Mouse (Mus musculus) kidney, embryonic 15.5 days (tissue): ENCODE measurements around the gene Odf2. TPM values are rescaled to one million over a fixed set of nuclear protein-coding genes. Genes with fewer than 3 reads are reported as not detected.
"Not testable (repeated sequence)": the region's sequence is repeated elsewhere in the genome, so short reads cannot be mapped to it uniquely, and the experiment has no call there.

Experiments used
- ATAC-seq: fragments of 200-750 bp; cut with Nextera tagmentation; replicated peaks from 2 replicates; pipeline ENCODE4 v1.8.0; 2017; ENCODE audit warnings: moderate TSS enrichment; ENCODE audit not compliant: low FRiP score
- H3K27ac ChIP-seq: fragments of 300-500 bp; sonication (generic); 2 replicates; pipeline ENCODE4 v1.5.1; 2015; ENCODE audit warnings: mild to moderate bottlenecking, inconsistent platforms
- H3K27me3 ChIP-seq: fragments of 300-500 bp; sonication (generic); 2 replicates; pipeline ENCODE4 v1.6.1; 2015; ENCODE audit warnings: inconsistent platforms
- H3K36me3 ChIP-seq: fragments of 300-500 bp; sonication (generic); 2 replicates; pipeline ENCODE4 v1.6.1; 2015; ENCODE audit warnings: inconsistent platforms
- H3K4me1 ChIP-seq: fragments of 300-500 bp; sonication (generic); 2 replicates; pipeline ENCODE4 v1.6.1; 2015; ENCODE audit warnings: inconsistent platforms
- H3K4me2 ChIP-seq: fragments of 300-500 bp; sonication (generic); 2 replicates; pipeline ENCODE4 v1.6.1; 2015; ENCODE audit warnings: moderate library complexity, mild to moderate bottlenecking, inconsistent platforms
- H3K4me3 ChIP-seq: fragments of 300-500 bp; sonication (generic); replicated peaks from 2 replicates; pipeline ENCODE4 v1.5.1; 2015; ENCODE audit warnings: mild to moderate bottlenecking, inconsistent platforms
- H3K9ac ChIP-seq: fragments of 300-500 bp; sonication (generic); 2 replicates; pipeline ENCODE4 v1.6.1; 2015; ENCODE audit warnings: mild to moderate bottlenecking, inconsistent platforms
- H3K9me3 ChIP-seq: fragments of 300-500 bp; sonication (generic); replicated peaks from 2 replicates; pipeline ENCODE4 v1.6.1; 2016; ENCODE audit warnings: inconsistent platforms
- WGBS: fragments of 180-500 bp; shearing (Covaris S2); methylation state at CpG from one replicate; pipeline ENCODE4 v1.1.7; 2015; ENCODE audit warnings: mixed read lengths; 5-methylcytosine and 5-hydroxymethylcytosine counted together
- polyA plus RNA-seq: library from polyadenylated mRNA; unstranded; fragments of >200 nt; fragmentation: Nextera tagmentation; extraction: Ambion mirVana; gene quantifications from 2 replicates; pipeline ENCODE4 v1.2.1, GENCODE M21; 2015

Gene Odf2
- polyA plus RNA-seq, 1 experiment from 2014 or later, result 81.5 TPM

GRCm38 (mm10) chr2:29873801-29874200 is 15.2 kb upstream of the Odf2 start:
- Histone ChIP-seq H3K4me1 (peaks cover 20% of the 10 kb centered on the region), H3K27me3 (no peaks in the 10 kb centered on the region), H3K9me3 (no peaks in the 10 kb centered on the region), H3K27ac (no peak overlapping the region), H3K4me3 (no peak overlapping the region), H3K36me3 (no peaks in the 10 kb centered on the region; the same call in 1 of the 2 replicates), H3K4me2 (no peak overlapping the region), H3K9ac (no peak overlapping the region)
- no peak for ATAC-seq
- WGBS, result 91% methylated on average over 4 of the region's 4 CpGs

DNA sequence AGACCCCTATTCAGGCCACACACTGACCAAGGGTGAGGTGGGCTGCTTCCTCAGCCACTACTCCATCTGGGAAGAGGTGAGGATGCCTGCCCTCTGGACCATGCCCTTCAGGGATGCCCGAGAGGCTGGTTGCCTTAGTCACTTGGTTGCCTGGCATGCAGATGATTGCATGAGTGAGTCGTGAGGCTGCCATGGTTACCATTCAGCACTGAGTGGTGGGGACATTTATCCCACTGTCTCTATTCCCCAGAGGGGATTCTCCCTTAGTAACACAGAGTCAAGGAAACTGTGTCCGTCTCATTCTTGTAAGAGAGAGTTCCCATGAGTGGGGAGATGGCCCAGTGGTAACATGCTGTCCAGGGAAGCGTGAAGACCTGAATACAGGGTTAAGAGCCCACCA is 11.0 kb upstream of the Odf2 start:
- no peak for ATAC-seq
- Histone ChIP-seq H3K4me3 (no peak overlapping the region), H3K4me2 (no peak overlapping the region), H3K4me1 (0 out of 2 replicates have a peak, but pooled peaks cover 4% of the 10 kb centered on the region), H3K9me3 (no peaks in the 10 kb centered on the region), H3K9ac (no peak overlapping the region), H3K27ac (no peak overlapping the region), H3K36me3 (peaks cover 6% of the 10 kb centered on the region; the same call in 1 of the 2 replicates), H3K27me3 (no peaks in the 10 kb centered on the region)
- WGBS, result 78% methylated on average over 4 of the region's 4 CpGs

DNA sequence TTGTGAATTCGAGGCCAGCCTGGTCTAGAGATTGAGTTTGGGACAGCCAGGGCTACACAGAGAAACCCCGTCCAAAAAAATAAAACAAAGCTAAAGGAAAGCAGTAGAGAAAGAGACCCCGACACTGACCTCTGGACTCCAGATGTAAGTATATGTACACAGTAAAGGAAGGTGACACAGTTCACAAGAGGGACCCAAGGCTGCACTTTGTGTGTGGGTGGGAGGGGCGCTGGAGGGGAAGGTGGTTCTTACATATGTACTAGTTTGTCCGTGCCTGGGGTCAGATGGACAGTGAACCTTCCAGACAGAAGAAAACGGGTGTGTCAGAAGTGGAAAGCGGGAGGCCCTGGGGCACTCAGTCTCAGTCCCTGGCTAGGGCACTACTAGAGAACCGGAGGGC is 9.8 kb upstream of the Odf2 start:
- Histone ChIP-seq H3K4me1 (0 out of 2 replicates have a peak, but pooled peaks cover 4% of the 10 kb centered on the region), H3K27ac (no peak overlapping the region), H3K9me3 (no peaks in the 10 kb centered on the region), H3K27me3 (no peaks in the 10 kb centered on the region), H3K4me2 (no peak overlapping the region), H3K9ac (no peak overlapping the region), H3K36me3 (peaks cover 6% of the 10 kb centered on the region; the same call in 1 of the 2 replicates), H3K4me3 (no peak overlapping the region)
- ATAC-seq, result no peak
- 67% methylated on average over 8 of the region's 8 CpGs for WGBS

DNA sequence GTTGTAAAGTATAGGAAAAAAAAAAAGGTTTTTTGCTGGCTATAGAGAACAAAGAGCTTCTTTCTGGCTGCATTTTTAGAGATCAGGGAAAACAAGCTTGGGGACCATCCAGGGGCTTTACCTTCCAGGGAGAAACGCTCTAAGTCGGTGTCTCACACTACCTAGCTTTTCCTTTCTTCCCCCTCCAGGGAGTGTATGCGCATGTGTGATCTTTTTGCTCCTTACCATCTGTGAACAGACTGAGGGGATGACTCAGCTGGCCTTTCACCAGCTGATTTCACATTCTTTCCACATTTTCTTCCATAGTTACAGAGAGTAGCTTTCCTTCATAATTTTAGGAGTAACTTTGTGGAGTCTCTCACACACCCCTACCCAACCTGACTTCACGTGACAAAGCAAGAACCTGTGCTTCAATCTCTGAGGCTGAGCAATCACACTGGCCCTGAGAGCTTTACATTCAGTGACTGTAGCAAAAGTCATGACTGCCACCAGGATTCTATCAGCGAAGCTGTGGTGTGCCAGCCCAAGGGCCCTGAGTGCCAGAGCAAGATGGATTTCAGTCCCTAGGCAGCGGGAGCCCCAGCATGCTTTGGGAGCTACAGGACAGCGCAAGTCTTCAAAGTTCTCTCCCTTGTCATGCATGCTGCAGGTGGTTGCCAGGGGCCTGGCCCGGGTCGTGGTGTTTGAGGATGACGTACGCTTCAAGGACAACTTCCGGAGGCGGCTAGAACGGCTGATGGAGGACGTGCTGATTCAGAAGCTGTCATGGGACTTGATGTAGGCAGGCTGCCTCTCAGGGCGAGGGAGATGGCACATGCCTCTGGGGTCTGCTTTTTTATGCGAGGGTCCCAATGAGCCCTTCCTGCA is 8.8 kb upstream of the Odf2 start:
- Histone ChIP-seq H3K27ac (no peak overlapping the region), H3K9ac (no peak overlapping the region)

GRCm38 (mm10) chr2:29886659-29887292 is 2.2 kb upstream of the Odf2 start:
- WGBS, result 82% methylated on average over 9 of the region's 9 CpGs
- H3K27ac ChIP-seq, H3K9me3 ChIP-seq, H3K4me3 ChIP-seq, H3K4me2 ChIP-seq, ATAC-seq, H3K9ac ChIP-seq, H3K36me3 ChIP-seq, H3K27me3 ChIP-seq: not testable (repeated sequence)
- peaks cover 19% of the 10 kb centered on the region for H3K4me1 ChIP-seq

More for the DNA sequence above, 8.8 kb upstream of the Odf2 start:
- 73% methylated on average over 17 of the region's 17 CpGs for WGBS
- Histone ChIP-seq H3K36me3 (peaks cover 6% of the 10 kb centered on the region; the same call in 1 of the 2 replicates), H3K9me3 (no peaks in the 10 kb centered on the region), H3K27me3 (no peaks in the 10 kb centered on the region), H3K4me3 (no peak overlapping the region), H3K4me1 (0 out of 2 replicates have a peak, but pooled peaks cover 4% of the 10 kb centered on the region), H3K4me2 (no peak overlapping the region)
- ATAC-seq, result no peak

GRCm38 (mm10) chr2:29889991-29890833 is 1.2 kb downstream of the Odf2 start:
- H3K4me1 ChIP-seq, result peaks cover 19% of the 10 kb centered on the region
- H3K9ac ChIP-seq, result peak overlapping the region; percentile 97
- H3K27ac ChIP-seq, result peak overlapping the region; percentile 93
- peaks cover 38% of the 10 kb centered on the region for H3K36me3 ChIP-seq
- peak; percentile 93 for ATAC-seq
- peak overlapping the region; percentile 100 for H3K4me3 ChIP-seq
- no peaks in the 10 kb centered on the region for H3K27me3 ChIP-seq
- H3K9me3 ChIP-seq, result no peaks in the 10 kb centered on the region
- peak overlapping the region; percentile 95 for H3K4me2 ChIP-seq
- under 1% methylated on average over 57 of the region's 61 CpGs for WGBS

GRCm38 (mm10) chr2:29891773-29892172 is 2.8 kb downstream of the Odf2 start:
- no peak overlapping the region for H3K4me3 ChIP-seq
- H3K4me2 ChIP-seq, result no peak overlapping the region
- peaks cover 19% of the 10 kb centered on the region for H3K4me1 ChIP-seq
- WGBS, result 93% methylated on average over 6 of the region's 6 CpGs
- no peaks in the 10 kb centered on the region for H3K27me3 ChIP-seq
- H3K9ac ChIP-seq, result no peak overlapping the region
- no peak overlapping the region for H3K27ac ChIP-seq
- peaks cover 53% of the 10 kb centered on the region for H3K36me3 ChIP-seq
- no peak for ATAC-seq
- H3K9me3 ChIP-seq, result no peaks in the 10 kb centered on the region

GRCm38 (mm10) chr2:29896071-29896470 is 7.0 kb downstream of the Odf2 start:
- Histone ChIP-seq H3K9me3 (no peaks in the 10 kb centered on the region), H3K4me3 (no peak overlapping the region), H3K36me3 (peaks cover 96% of the 10 kb centered on the region), H3K27ac (no peak overlapping the region), H3K27me3 (no peaks in the 10 kb centered on the region), H3K4me1 (peaks cover 6% of the 10 kb centered on the region), H3K4me2 (no peak overlapping the region), H3K9ac (no peak overlapping the region)
- 93% methylated on average over 1 of the region's 1 CpGs for WGBS
- no peak for ATAC-seq

GRCm38 (mm10) chr2:29897366-29897765 is 8.3 kb downstream of the Odf2 start:
- no peaks in the 10 kb centered on the region for H3K9me3 ChIP-seq
- H3K4me2 ChIP-seq, result no peak overlapping the region
- ATAC-seq, result no peak
- no peaks in the 10 kb centered on the region for H3K4me1 ChIP-seq
- H3K27me3 ChIP-seq, result no peaks in the 10 kb centered on the region
- peaks cover 99% of the 10 kb centered on the region for H3K36me3 ChIP-seq
- H3K9ac ChIP-seq, result no peak overlapping the region
- H3K4me3 ChIP-seq, result no peak overlapping the region
- WGBS, result 73% methylated on average over 2 of the region's 2 CpGs
- no peak overlapping the region for H3K27ac ChIP-seq

GRCm38 (mm10) chr2:29898081-29898480 is 9.1 kb downstream of the Odf2 start:
- Histone ChIP-seq H3K9me3 (no peaks in the 10 kb centered on the region), H3K9ac (no peak overlapping the region), H3K4me1 (no peaks in the 10 kb centered on the region), H3K4me2 (no peak overlapping the region), H3K27ac (no peak overlapping the region), H3K27me3 (no peaks in the 10 kb centered on the region), H3K4me3 (no peak overlapping the region), H3K36me3 (peaks cover 99% of the 10 kb centered on the region)
- 96% methylated on average over 1 of the region's 1 CpGs for WGBS
- ATAC-seq, result no peak

- H3K4me3 ChIP-seq, result no peak overlapping the region
- no peak overlapping the region for H3K9ac ChIP-seq
- H3K4me2 ChIP-seq, result no peak overlapping the region
- no peaks in the 10 kb centered on the region for H3K9me3 ChIP-seq
- H3K4me1 ChIP-seq, result no peaks in the 10 kb centered on the region
- H3K36me3 ChIP-seq, result peaks cover 100% of the 10 kb centered on the region
- no peak overlapping the region for H3K27ac ChIP-seq
- no peaks in the 10 kb centered on the region for H3K27me3 ChIP-seq
- 92% methylated on average over 10 of the region's 10 CpGs for WGBS
- ATAC-seq, result no peak
These were observed 13.2 kb downstream of the Odf2 start for GRCm38 (mm10) chr2:29902194-29902593.
